Mouse (Mus musculus) WW6 (cell line): ENCODE results near the gene 4921507P07Rik.
"Not testable (repeated sequence)": the region's sequence is repeated elsewhere in the genome, so short reads cannot be mapped to it uniquely, and the experiment has no call there.

ENCODE experiments used
- DNase-seq: peaks from one replicate; pipeline ENCODE4 v3.0.0-alpha.2; 2013; ENCODE audit warnings: low read depth, low spot score

The 4921507P07Rik gene

GRCm38 (mm10) chr6:50596301-50597211, at the start of gene 4921507P07Rik:
TSS of gene 4921507P07Rik (minus strand) at chr6:50596632.
- peak; percentile 89 for DNase-seq

DNA sequence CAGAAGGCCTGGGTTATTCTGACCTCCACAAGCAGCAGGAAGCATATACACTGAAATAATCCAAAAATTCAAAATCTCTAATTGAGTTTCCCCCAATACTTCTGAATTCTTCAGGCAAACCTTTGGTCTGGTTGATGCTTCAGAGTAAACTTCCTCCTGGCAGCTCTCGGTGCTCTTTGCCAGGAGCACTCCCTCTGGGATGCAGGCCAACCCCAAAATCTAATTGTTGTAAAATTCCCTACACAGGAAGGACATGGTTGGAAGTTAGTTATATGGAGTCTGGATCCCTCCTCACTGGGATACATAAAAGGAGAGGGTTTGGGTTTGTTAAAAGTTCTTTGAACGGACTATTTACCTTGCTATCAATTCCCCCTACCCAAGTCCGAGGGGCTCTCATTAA, 48.3 kb upstream of the 4921507P07Rik start:
- no peak for DNase-seq

DNA sequence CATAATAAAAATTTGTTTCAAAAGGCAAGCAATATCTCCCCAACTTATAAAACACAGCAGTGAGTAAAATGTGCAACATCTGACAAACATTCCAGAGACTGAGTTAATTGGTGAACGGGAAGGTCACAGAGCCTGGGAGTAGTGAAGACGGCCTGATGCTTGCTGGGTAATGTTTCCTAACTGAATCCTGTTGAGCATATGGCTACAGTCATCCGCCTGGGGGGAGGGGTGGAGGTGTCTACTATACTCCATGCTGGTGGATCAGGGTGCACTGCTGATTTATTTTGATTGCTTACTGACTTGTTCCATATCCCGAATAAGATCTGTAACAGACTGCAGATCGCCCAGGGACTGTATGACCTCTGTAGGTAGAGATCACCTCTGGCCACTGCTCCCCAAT, 45.5 kb upstream of the 4921507P07Rik start:
- DNase-seq: no peak

- DNase-seq: no peak
These were observed 43.9 kb upstream of the 4921507P07Rik start for GRCm38 (mm10) chr6:50640377-50640776.

- DNase-seq: no peak
These were observed 43.2 kb upstream of the 4921507P07Rik start for GRCm38 (mm10) chr6:50639656-50640055.

DNA sequence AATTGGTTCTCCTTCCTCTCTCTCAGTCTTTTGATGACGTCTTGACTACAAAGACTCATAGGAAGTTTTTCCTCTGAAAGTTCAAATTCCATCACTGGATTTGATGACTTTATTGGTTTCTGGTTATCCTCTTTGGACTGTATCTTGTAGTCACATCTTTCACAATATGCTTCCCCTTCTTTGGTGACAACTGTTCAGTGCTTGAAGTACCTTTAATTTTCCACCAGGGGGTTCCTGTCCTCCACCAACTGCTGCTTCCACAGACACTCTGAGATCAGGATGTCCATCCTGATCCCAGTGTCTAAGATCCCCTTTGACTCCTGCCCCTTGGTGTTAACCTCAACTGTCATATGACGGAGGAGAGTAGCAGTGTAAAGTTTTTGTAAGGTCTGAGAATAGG, 29.7 kb upstream of the 4921507P07Rik start:
- not testable (repeated sequence) for DNase-seq

- DNase-seq: not testable (repeated sequence)
These were observed 21.8 kb upstream of the 4921507P07Rik start for GRCm38 (mm10) chr6:50618273-50618672.

DNA sequence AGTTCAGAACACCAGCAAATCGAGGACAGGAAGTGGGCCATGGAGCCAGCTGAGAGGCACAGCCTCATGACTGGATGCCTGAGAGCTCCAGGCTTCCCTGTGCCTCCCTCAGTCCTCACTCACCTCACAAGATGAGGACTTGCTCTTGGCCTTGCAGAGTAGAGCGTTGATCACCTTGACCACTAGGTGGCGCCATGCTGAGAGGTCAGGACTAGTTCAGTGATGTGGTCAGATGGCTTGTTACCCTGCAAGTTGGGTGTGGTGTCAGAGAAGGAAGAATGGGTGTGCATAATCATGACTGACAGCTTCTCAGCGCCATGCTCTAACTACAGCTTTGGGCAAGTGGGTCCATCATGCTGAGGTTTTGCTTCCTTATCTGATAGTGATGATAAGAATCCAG, 5.2 kb upstream of the 4921507P07Rik start:
- peak; percentile 45 for DNase-seq

GRCm38 (mm10) chr6:50598560-50598959, 2.1 kb upstream of the 4921507P07Rik start:
- DNase-seq: no peak

DNA sequence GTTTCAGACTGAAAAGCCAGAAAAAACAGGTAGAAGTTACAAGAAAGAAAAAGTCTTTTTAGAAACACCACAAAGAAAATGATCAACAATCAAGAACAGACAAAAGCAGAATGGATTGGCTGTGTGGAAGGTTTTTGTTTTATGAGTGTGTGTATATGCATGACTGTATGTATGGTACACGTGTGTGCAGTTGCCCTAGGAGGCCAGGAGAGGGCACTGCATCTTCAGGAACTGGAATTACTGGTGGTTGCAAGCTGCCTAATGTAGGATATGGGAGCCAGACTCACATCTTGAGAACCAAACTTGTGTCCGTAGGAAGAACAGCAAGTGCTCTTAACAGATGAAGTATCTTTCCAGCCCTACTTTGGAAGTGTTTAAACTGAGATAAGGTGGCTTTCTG, 2.1 kb downstream of the 4921507P07Rik start:
- DNase-seq: no peak

DNA sequence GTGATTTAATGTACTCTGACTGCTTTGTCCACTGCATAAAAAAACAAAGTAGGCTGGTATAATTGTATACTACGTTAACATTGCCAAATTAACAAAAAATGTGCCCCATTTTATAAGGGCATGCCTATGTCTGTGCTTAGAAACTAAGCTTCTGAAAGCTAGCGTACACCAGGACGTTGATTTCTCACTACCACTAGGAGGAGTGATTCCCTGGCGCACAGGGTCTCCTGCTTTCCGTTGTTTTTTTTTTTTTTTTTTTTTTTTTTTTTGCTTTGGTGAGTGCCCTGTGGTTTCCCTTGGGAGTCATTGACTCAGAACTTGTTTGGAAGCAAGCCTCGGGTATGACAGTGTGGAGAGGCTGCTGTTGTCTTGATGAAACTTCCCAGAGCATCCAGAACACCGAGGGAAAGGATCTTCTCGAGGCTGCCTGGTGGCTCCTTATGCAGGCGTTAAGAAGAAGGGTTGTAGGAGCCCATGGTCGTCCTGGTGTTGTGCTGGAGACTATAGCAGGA, 3.0 kb downstream of the 4921507P07Rik start:
- no peak for DNase-seq

DNA sequence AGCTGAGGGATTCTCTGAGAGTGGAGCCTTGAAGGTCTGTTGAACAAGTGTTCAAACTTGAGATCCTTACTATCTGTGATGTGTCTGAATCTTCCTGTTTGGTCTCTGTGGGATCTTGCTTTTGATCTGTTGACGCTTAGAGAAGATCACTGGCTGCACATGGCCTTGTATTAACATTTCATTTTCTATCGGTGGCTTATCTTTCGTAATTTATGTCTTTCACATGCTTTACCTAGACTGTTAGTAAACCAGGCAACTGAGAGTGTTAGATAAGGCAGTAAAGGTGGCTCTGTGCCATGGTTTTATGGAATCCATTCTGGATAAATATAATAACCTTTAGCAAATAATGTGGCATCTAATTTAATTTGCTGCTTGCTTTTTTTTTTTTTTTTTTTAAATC, 6.2 kb downstream of the 4921507P07Rik start:
- DNase-seq: no peak

- no peak for DNase-seq
These were observed 8.2 kb downstream of the 4921507P07Rik start for GRCm38 (mm10) chr6:50588251-50588650.

- no peak for DNase-seq
These were observed 9.0 kb downstream of the 4921507P07Rik start for GRCm38 (mm10) chr6:50587412-50587811.

DNA sequence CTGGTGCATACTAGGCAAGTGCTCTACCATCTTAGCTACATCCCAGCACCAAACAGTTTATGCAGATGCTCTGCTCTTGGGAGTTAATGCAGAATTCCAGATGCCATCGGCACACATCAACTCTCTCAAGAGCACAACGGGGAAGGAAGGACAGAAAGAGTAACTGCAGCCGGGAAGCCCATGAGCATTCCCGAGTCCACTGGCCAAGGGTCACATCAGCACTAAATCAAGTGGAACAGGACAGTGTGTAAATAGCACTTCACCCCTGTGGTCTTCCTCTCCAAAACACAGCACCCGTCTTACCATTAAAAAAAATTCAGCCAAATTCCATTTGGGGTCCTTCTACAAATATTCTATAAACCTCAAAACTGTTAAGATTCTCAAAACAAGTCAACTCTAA, 10.1 kb downstream of the 4921507P07Rik start:
- no peak for DNase-seq

DNA sequence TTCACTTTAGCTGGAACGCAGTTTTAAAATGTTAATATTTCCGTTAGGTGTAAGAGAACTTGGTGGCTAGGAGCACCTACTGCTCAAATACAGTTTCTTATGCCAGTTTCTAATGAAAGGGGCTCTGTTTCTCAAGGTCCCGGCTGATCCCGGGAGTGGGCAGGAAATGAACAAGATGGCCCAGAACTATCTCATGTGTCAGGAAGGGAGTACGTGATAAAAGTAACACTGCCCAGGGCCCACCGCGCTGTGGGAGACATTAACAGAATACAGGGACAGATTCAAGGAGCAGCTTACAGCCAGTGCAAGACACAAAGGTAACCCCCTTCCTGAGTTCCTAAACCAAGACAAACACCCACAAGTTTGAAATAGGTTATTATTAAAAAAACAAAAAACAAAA, 10.7 kb downstream of the 4921507P07Rik start:
- DNase-seq: no peak

- DNase-seq: no peak
These were observed 24.8 kb downstream of the 4921507P07Rik start for GRCm38 (mm10) chr6:50571661-50572060.

DNA sequence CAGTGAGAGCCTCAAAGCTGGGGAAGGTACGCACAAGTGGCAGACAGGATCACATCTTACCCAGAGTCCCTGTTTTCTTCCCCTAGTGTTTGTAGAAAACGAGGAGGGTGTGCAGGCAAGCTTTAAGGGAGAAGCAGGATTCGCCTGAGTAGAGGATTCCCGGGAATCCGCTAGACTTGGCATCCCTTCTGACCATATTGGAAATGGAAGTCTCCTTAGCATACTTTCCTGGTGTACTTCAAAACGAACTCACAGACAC, 29.5 kb downstream of the 4921507P07Rik start:
- DNase-seq: no peak

DNA sequence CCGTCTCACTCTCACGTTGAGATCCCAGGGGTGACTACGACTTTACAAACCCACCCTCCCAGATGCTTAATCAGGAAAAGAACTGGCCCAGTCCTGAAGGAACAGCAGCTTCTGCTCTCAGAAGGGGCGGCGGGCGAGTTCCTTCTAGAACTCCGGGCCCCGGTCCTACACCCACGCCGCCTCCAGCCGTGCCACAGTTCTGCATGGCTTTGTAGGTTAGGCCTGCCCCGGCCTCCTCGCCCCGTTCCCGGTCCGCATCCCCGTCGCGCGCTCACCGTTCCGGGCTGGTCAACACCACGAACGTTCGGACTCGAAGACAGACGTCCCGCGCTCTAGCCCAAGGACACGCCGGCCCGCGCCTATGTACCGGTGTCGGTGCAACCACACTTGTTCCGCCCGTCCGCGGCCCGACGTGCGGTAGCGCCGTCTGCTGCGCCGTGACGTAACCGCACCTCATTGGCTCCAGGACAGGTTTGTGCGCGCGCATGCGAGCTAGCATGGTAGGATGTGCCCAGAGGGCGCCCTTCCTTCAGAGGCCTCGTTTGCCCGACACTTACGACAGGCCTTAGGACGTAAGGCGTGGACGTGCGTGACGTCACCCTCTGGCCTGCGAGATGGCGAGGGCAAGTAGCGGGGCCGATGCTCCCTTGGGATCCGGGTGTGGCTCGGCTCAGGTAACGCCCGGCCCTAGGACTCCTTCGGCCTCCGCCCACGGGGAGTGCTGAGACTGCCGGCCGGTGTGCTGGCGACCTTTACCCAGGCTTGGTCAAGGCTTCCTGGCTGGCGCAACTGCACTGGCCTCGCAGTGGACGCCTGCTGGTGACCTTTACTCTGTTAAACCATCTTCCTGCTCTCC, 30.1 kb downstream of the 4921507P07Rik start, which contains the start of gene Cycs:
Cycs (minus strand) TSS at position 398 of the 856 bp plus-strand sequence.
- peak; percentile 98 for DNase-seq

DNA sequence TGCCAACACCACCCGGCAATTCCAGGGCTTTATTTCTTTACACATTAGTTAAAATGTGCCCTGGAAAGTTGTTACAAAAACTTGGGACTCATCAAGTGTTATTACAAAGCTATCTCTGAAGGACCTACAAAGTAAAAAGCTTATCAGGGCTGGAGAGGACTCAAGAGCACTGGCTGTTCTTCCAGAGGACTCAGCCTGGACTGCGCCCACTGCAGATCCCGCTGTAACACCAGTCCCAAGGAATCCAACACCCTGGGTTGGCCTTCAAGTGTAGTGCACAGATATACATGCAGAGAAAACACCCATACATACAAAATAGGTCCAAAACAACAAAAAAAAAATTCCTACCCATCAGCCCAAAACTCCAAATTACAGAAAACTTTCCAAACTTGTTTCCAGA, 32.8 kb downstream of the 4921507P07Rik start:
- DNase-seq: no peak

- DNase-seq: no peak
These were observed 34.0 kb downstream of the 4921507P07Rik start for GRCm38 (mm10) chr6:50562421-50562820.

DNA sequence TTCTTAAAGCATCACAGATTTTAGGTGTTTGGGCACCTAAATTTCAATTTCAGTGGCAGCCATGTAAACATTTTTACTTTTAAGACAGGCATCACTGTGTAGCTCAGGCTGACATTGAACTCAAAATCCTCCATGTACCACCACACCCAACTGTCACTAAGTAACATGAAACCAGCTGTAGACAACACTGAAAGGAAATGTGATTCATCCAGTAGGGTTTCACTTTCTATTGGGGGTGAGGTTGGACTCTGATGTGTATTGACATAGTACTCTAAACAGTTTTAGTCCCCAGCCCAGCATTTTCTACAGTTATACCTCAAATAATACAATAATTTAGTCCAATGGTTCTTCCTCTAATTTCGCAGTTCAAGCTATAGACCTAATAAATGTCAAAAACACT, 35.7 kb downstream of the 4921507P07Rik start:
- no peak for DNase-seq
